Mouse (Mus musculus): Measurements from ENCODE around the gene Akirin1. TPM values are rescaled to one million over a fixed set of nuclear protein-coding genes. Genes with fewer than 3 reads are reported as not detected.

The Akirin1 gene
- polyA plus RNA-seq, 1 experiment from 2014 or later = 81.8 TPM

DNA sequence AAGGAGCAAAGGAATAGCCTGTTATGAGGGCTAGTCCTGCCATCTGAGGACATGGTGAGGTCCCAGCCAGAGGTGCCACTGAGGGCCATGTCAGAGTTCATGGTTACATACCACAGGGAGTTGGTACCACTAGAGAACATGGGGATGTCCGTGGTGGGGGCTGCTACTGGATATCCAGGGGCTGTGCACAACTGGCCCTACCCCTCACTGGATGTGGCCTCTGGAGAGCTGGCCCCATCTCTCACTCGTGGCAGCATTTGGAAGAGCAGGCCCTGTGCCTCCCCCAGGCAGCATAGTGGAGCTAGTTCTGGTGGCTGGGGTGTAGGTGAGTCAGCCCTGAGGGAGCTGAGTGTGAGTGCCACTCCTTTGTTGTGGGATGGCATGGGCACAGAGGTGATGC, 17.2 kb downstream of the Akirin1 start:
- H3K27me3 ChIP-seq (ENCODE audit: control insufficient read depth, insufficient read depth, low read length) = no peaks in the 10 kb centered on the region
- H3K4me1 ChIP-seq (ENCODE audit: control insufficient read depth, insufficient read depth, low read length) = no peaks in the 10 kb centered on the region
- WGBS = 91% methylated on average over 2 of the region's 2 CpGs
- no peak overlapping the region for H3K4me2 ChIP-seq (ENCODE audit: low read depth, low read length)
- peaks cover 13% of the 10 kb centered on the region; the same call in 1 of the 2 replicates for H3K36me3 ChIP-seq (ENCODE audit: control insufficient read depth, insufficient read depth, low read length)
- no peaks in the 10 kb centered on the region for H3K9me3 ChIP-seq (ENCODE audit: control insufficient read depth, low read length)
- H3K27ac ChIP-seq (ENCODE audit: low read depth, low read length) = no peak overlapping the region
- no peak for ATAC-seq (ENCODE audit: low read depth)
- H3K4me3 ChIP-seq (ENCODE audit: low read depth, low read length) = no peak overlapping the region
- H3K9ac ChIP-seq (replicated peaks; ENCODE audit: low read depth, low read length) = no peak overlapping the region

GRCm38 (mm10) chr4:123732163-123732910, 17.8 kb downstream of the Akirin1 start:
- Histone ChIP-seq H3K36me3 (ENCODE audit: control insufficient read depth, insufficient read depth, low read length) (0 out of 2 replicates have a peak, but pooled peaks cover 10% of the 10 kb centered on the region), H3K4me3 (ENCODE audit: low read depth, low read length) (no peak overlapping the region), H3K27ac (ENCODE audit: low read depth, low read length) (no peak overlapping the region), H3K4me2 (ENCODE audit: low read depth, low read length) (no peak overlapping the region), H3K4me1 (ENCODE audit: control insufficient read depth, insufficient read depth, low read length) (no peaks in the 10 kb centered on the region), H3K27me3 (ENCODE audit: control insufficient read depth, insufficient read depth, low read length) (no peaks in the 10 kb centered on the region), H3K9me3 (ENCODE audit: control insufficient read depth, low read length) (no peaks in the 10 kb centered on the region), H3K9ac (replicated peaks; ENCODE audit: low read depth, low read length) (no peak overlapping the region)
- 96% methylated on average over 4 of the region's 4 CpGs for WGBS
- no peak for ATAC-seq (ENCODE audit: low read depth)

DNA sequence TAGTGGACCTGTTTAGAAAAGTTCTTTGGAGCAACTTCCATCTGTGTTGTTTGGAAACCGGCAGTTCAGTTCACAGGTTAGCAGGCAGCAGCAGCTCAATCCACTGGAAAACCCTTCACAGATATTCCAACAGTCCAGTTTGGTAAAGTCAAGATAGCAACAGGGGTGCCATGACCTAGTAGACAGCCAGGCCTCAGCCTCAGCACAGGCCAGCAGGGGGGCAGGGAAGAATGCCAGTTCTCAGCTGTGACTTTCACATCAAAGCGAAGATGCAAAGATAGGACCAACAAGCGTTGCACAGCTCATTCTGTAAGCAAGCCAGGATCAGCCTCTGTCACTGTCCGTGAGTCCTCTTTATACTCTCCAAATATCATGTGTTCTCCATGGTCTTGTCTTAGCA, 28.4 kb downstream of the Akirin1 start:
- Histone ChIP-seq H3K4me1 (ENCODE audit: control insufficient read depth, insufficient read depth, low read length) (peaks cover 4% of the 10 kb centered on the region; the same call in 1 of the 2 replicates), H3K9ac (replicated peaks; ENCODE audit: low read depth, low read length) (no peak overlapping the region), H3K27ac (ENCODE audit: low read depth, low read length) (no peak overlapping the region), H3K36me3 (ENCODE audit: control insufficient read depth, insufficient read depth, low read length) (no peaks in the 10 kb centered on the region), H3K4me3 (ENCODE audit: low read depth, low read length) (no peak overlapping the region), H3K9me3 (ENCODE audit: control insufficient read depth, low read length) (no peaks in the 10 kb centered on the region), H3K4me2 (ENCODE audit: low read depth, low read length) (no peak overlapping the region), H3K27me3 (ENCODE audit: control insufficient read depth, insufficient read depth, low read length) (no peaks in the 10 kb centered on the region)
- 88% methylated on average over 4 of the region's 4 CpGs for WGBS
- no peak for ATAC-seq (ENCODE audit: low read depth)

DNA sequence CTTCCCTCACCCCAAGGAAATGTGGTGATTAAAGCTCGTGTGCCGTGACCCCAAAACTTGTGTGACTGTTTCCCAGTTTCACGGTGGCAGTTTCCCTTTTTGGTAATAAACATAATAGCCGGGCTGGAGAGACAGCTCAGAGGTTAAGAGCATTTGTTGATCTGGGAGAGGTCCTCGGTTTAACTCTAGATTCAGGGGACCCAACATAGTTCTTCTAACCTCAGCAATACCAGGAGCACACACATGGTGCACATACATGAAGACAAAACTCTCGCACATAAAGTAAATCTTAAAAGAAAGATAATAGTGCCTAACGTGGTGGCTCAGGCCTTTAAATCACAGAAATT, 31.7 kb downstream of the Akirin1 start:
- peak overlapping the region; percentile 72 for H3K4me3 ChIP-seq (ENCODE audit: low read depth, low read length)
- H3K27ac ChIP-seq (ENCODE audit: low read depth, low read length) = peak overlapping the region; percentile 50; the same call in 1 of the 2 replicates
- H3K36me3 ChIP-seq (ENCODE audit: control insufficient read depth, insufficient read depth, low read length) = peaks cover 12% of the 10 kb centered on the region
- no peaks in the 10 kb centered on the region for H3K27me3 ChIP-seq (ENCODE audit: control insufficient read depth, insufficient read depth, low read length)
- ATAC-seq (ENCODE audit: low read depth) = peak; percentile 49
- H3K4me1 ChIP-seq (ENCODE audit: control insufficient read depth, insufficient read depth, low read length) = peaks cover 4% of the 10 kb centered on the region; the same call in 1 of the 2 replicates
- WGBS = 24% methylated on average over 7 of the region's 7 CpGs
- H3K9me3 ChIP-seq (ENCODE audit: control insufficient read depth, low read length) = no peaks in the 10 kb centered on the region
- peak overlapping the region; percentile 78 for H3K4me2 ChIP-seq (ENCODE audit: low read depth, low read length)
- H3K9ac ChIP-seq (replicated peaks; ENCODE audit: low read depth, low read length) = peak overlapping the region; percentile 84

- Histone ChIP-seq H3K27me3 (ENCODE audit: control insufficient read depth, insufficient read depth, low read length) (no peaks in the 10 kb centered on the region), H3K27ac (ENCODE audit: low read depth, low read length) (peak within 1 kb of the TSS; percentile 50; the same call in 1 of the 2 replicates), H3K9ac (replicated peaks; ENCODE audit: low read depth, low read length) (peak within 1 kb of the TSS; percentile 84), H3K4me1 (ENCODE audit: control insufficient read depth, insufficient read depth, low read length) (peaks cover 4% of the 10 kb centered on the region; the same call in 1 of the 2 replicates), H3K9me3 (ENCODE audit: control insufficient read depth, low read length) (no peaks in the 10 kb centered on the region), H3K4me3 (ENCODE audit: low read depth, low read length) (peak within 1 kb of the TSS; percentile 72), H3K4me2 (ENCODE audit: low read depth, low read length) (peak within 1 kb of the TSS; percentile 78), H3K36me3 (ENCODE audit: control insufficient read depth, insufficient read depth, low read length) (peaks cover 12% of the 10 kb centered on the region)
- 1% methylated on average over 40 of the region's 40 CpGs for WGBS
- ATAC-seq (ENCODE audit: low read depth) = peak; percentile 96
Observed at GRCm38 (mm10) chr4:123717574-123718433, 32.3 kb downstream of the Akirin1 start, which contains the start of gene Ndufs5. Ndufs5 (minus strand) TSS chr4:123718202.

DNA sequence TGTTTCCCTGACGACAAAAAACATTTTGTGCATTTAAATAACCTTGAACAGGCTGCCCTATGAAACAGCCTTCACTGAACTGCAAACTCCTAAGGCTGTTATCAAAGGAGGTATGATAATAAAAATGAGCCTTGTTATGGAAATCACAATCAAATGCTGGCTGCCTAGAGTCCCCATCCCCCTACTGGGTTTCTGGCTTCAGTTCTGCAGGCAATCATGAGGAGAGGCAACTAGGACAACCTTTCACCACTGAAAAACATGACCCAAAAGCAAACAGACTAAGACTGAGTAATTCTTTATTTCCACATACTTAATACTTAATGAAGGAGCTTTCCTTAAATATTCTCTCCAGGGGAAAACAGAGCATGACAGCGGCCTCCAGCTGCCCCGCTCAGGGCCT, 37.7 kb downstream of the Akirin1 start:
- no peaks in the 10 kb centered on the region for H3K27me3 ChIP-seq (ENCODE audit: control insufficient read depth, insufficient read depth, low read length)
- ATAC-seq (ENCODE audit: low read depth) = no peak
- H3K27ac ChIP-seq (ENCODE audit: low read depth, low read length) = no peak overlapping the region
- no peaks in the 10 kb centered on the region for H3K9me3 ChIP-seq (ENCODE audit: control insufficient read depth, low read length)
- peaks cover 12% of the 10 kb centered on the region for H3K36me3 ChIP-seq (ENCODE audit: control insufficient read depth, insufficient read depth, low read length)
- 100% methylated on average over 1 of the region's 3 CpGs for WGBS
- no peak overlapping the region for H3K4me2 ChIP-seq (ENCODE audit: low read depth, low read length)
- no peak overlapping the region for H3K4me3 ChIP-seq (ENCODE audit: low read depth, low read length)
- H3K9ac ChIP-seq (replicated peaks; ENCODE audit: low read depth, low read length) = no peak overlapping the region
- peaks cover 4% of the 10 kb centered on the region; the same call in 1 of the 2 replicates for H3K4me1 ChIP-seq (ENCODE audit: control insufficient read depth, insufficient read depth, low read length)

- Histone ChIP-seq H3K4me2 (ENCODE audit: low read depth, low read length) (no peak overlapping the region), H3K4me3 (ENCODE audit: low read depth, low read length) (no peak overlapping the region), H3K27ac (ENCODE audit: low read depth, low read length) (no peak overlapping the region), H3K9ac (replicated peaks; ENCODE audit: low read depth, low read length) (no peak overlapping the region), H3K4me1 (ENCODE audit: control insufficient read depth, insufficient read depth, low read length) (no peaks in the 10 kb centered on the region), H3K9me3 (ENCODE audit: control insufficient read depth, low read length) (no peaks in the 10 kb centered on the region), H3K36me3 (ENCODE audit: control insufficient read depth, insufficient read depth, low read length) (no peaks in the 10 kb centered on the region), H3K27me3 (ENCODE audit: control insufficient read depth, insufficient read depth, low read length) (no peaks in the 10 kb centered on the region)
- 99% methylated on average over 5 of the region's 5 CpGs for WGBS
- ATAC-seq (ENCODE audit: low read depth) = no peak
Observed at GRCm38 (mm10) chr4:123707340-123707739, 42.8 kb downstream of the Akirin1 start.

GRCm38 (mm10) chr4:123705340-123705739, 44.8 kb downstream of the Akirin1 start:
- WGBS = 90% methylated on average over 2 of the region's 2 CpGs
- Histone ChIP-seq H3K4me1 (ENCODE audit: control insufficient read depth, insufficient read depth, low read length) (no peaks in the 10 kb centered on the region), H3K27me3 (ENCODE audit: control insufficient read depth, insufficient read depth, low read length) (no peaks in the 10 kb centered on the region), H3K9ac (replicated peaks; ENCODE audit: low read depth, low read length) (no peak overlapping the region), H3K27ac (ENCODE audit: low read depth, low read length) (no peak overlapping the region), H3K4me3 (ENCODE audit: low read depth, low read length) (no peak overlapping the region), H3K4me2 (ENCODE audit: low read depth, low read length) (no peak overlapping the region), H3K36me3 (ENCODE audit: control insufficient read depth, insufficient read depth, low read length) (no peaks in the 10 kb centered on the region), H3K9me3 (ENCODE audit: control insufficient read depth, low read length) (no peaks in the 10 kb centered on the region)
- ATAC-seq (ENCODE audit: low read depth) = no peak

DNA sequence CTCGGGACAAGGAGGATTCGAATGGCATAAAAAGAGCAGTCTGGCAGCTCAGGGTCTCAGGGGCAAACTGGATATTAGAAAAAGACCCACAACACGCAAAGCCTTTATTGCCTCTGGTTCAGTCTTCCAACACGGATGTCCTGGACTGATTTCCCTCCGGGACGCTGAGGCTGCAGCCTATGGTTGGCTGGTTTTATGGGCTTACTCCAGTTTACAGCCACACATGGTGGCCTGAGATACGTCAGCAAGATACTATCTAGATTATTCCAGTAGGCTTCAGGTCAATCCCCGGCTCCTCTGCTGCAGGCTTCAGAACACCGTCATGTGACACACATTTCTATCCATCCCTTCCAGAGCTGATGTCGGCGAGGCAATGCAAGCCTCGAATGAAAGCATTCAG, 56.8 kb downstream of the Akirin1 start:
- ATAC-seq (ENCODE audit: low read depth) = peak; percentile 65
- WGBS = 61% methylated on average over 12 of the region's 12 CpGs
- Histone ChIP-seq H3K4me1 (ENCODE audit: control insufficient read depth, insufficient read depth, low read length) (no peaks in the 10 kb centered on the region), H3K9me3 (ENCODE audit: control insufficient read depth, low read length) (no peaks in the 10 kb centered on the region), H3K4me2 (ENCODE audit: low read depth, low read length) (no peak overlapping the region), H3K27ac (ENCODE audit: low read depth, low read length) (no peak overlapping the region), H3K4me3 (ENCODE audit: low read depth, low read length) (no peak overlapping the region), H3K27me3 (ENCODE audit: control insufficient read depth, insufficient read depth, low read length) (no peaks in the 10 kb centered on the region), H3K36me3 (ENCODE audit: control insufficient read depth, insufficient read depth, low read length) (no peaks in the 10 kb centered on the region), H3K9ac (replicated peaks; ENCODE audit: low read depth, low read length) (no peak overlapping the region)
